Mouse (Mus musculus): Measurements from ENCODE around the gene Cd69.

Cd69 gene

DNA sequence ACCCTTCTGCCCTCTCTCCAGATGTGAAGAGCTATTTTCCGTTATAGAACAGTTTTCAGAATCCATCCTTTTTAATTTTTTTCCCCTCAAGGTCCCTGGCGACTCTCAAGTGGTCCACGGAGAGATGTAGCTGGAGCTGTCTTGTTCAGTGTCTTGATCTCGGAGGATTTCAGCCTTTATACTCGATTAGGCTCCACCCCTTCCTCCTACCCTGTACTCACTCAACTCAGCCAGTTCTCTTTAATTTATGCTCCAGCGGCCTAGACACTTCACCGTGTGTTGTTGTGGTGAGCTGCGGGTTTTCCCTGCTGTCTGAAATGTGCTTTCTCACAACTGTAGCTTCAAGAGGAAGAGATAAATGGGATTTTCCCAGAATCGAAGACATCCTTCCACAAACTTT, at the start of gene Cd69:
Gene Cd69, minus strand, starts transcription at position 217 of the 400 bp plus-strand sequence.
- ATAC-seq (ENCODE audit: insufficient number of reproducible peaks, low FRiP score, low TSS enrichment), result no peak

DNA sequence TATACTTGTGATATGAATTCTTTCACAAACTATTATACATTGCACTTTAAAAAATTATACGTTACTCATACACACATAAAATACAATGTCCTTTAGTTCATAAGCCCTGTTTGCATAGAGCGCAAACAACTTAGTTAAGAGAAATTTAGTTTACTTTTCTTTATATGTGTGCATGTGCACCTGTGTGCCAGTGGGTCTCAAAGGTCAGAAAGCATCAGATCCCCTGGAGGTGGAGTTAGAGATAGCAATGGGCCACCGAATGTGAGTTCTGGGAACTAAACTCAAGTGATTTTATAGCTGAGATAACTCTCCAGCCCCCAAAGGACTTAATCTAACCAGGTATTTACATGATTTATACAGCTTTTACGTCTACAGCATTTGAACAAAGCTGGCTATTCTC, 44.1 kb upstream of the Cd69 start:
- no peak for ATAC-seq (ENCODE audit: insufficient number of reproducible peaks, low FRiP score, low TSS enrichment)

DNA sequence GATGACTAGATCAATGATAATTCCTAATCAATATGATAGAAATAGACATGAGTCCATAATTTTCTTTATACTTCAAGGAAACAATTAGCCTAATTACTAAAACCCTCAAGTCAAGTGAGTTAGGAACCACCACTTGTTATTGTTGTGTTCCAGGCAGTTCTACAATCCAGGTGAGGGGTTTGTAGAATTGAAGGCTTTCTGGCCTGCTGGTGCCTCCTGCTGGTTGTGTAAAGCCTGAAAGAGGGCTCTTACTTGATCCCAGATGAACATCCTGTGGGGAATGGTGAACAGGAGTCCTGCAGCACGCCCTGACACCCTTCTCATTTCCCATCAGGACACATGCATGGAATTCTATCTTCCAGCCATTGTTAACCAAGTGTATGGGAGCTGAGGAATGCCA, 43.2 kb upstream of the Cd69 start:
- no peak for ATAC-seq (ENCODE audit: insufficient number of reproducible peaks, low FRiP score, low TSS enrichment)

DNA sequence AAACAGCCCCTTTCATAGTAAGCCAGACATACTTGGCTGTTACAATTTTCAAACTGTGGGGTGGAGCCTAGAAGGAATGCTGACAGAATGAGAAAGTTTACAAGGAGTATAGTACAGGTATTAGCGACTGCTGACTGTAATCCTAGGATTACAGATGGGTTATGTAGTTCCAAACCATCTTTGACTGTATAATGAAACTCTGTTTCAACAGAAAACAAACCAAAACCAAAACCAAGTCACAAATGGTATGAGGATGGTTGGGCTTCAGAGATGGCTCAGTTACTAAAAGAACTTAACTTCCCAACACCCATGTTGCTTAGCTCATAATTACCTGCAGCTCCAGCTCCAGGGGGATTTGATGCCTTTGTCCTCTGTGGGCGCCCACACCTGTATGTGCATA, 41.2 kb upstream of the Cd69 start:
- ATAC-seq (ENCODE audit: insufficient number of reproducible peaks, low FRiP score, low TSS enrichment), result no peak

DNA sequence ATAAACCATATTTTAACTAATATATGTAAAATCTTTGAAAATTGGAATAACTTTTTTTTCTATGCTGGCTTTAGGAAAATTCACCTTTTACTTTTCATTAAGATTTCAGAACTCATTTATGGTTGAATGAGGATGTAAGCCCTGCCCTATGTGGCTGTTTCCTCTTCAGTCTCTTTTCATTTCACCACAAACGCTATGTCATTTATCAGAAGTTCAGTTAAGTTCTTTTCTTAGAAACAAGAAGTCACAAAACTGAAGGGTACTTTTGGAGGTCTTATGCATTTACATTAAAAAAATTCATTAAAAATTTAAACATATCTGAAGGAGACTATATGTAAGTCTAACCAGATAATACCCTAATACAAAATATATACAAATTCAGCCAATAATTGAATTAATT, 40.5 kb upstream of the Cd69 start:
- no peak for ATAC-seq (ENCODE audit: insufficient number of reproducible peaks, low FRiP score, low TSS enrichment)

DNA sequence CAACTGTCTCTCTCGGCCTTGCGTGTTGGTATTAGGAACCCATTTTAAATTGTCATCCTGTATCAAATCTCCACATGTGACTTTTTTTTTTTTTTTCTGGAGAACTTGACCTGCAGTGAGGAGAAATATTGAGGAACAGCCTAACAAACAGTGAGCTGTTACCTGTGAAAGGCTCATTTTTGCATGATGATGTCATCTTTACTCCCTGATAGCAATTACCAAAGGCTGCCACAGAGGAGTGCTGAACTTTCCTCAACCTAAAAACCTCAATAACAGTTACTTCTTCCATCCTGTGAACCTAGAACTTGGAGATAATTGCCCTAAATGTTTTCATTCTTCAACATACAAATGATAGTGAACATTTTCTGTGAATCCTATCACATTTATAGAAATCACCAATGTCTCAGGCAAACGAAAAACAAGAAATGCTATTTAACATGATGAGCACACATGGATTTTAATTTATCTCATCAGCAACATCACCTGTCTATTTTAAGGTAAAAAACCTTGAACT, 39.5 kb upstream of the Cd69 start:
- ATAC-seq (ENCODE audit: insufficient number of reproducible peaks, low FRiP score, low TSS enrichment), result no peak

DNA sequence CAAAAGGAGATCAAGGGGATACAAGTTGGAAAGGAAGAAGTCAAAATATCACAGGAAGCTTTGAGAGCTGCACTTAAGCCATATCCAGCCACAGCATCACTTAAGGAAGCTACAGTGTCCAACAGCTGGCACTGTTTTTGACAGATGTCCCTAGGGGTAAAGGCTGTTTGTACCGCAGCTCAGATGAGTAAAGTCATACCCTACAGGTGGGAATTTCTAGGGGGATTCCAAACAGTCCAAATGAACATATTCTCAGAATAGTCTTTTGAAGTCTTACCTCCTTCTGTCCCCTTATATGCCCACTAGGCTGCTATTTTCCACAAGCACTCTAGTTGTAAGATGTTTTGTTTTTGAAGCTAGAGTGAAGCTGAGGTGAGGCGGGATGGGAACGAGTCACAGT, 37.3 kb upstream of the Cd69 start:
- no peak for ATAC-seq (ENCODE audit: insufficient number of reproducible peaks, low FRiP score, low TSS enrichment)

DNA sequence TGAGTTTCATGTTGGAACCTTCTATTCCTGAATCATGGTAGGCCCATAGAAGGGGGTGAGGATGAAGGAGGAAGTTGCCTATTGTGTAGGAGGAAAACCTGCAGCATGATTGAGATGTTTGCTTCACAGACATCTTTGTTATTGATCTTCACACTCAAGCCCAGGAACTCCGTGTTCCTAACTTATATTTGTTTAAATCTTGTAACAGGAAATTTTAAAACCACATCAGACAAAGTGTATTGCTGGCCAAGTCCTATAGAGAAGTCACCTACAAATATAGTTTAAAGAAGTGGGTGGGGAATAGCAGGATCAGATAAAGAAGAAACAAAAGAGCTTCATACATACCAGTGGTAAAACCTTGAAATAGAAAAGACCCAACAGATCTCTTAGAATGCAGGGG, 28.9 kb upstream of the Cd69 start:
- no peak for ATAC-seq (ENCODE audit: insufficient number of reproducible peaks, low FRiP score, low TSS enrichment)

DNA sequence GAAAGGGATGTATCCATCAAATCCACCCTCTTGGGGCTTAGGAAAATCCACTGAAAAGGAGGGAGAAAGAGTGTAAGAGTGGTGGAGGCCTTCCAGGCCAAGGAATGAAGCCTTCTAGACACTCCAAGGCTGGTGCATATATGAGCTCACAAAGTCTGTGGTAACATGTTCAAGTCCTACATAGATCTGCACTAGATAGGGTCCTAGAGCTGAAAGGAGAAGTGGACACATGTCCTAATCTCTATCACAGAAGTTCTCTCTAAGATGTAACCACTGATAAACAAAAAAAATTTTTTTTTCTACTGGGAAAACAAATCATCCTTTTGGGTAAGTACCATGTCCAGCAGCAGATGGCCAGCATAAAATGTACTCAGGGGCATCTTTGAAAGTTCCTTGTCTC, 13.5 kb upstream of the Cd69 start:
- no peak for ATAC-seq (ENCODE audit: insufficient number of reproducible peaks, low FRiP score, low TSS enrichment)

DNA sequence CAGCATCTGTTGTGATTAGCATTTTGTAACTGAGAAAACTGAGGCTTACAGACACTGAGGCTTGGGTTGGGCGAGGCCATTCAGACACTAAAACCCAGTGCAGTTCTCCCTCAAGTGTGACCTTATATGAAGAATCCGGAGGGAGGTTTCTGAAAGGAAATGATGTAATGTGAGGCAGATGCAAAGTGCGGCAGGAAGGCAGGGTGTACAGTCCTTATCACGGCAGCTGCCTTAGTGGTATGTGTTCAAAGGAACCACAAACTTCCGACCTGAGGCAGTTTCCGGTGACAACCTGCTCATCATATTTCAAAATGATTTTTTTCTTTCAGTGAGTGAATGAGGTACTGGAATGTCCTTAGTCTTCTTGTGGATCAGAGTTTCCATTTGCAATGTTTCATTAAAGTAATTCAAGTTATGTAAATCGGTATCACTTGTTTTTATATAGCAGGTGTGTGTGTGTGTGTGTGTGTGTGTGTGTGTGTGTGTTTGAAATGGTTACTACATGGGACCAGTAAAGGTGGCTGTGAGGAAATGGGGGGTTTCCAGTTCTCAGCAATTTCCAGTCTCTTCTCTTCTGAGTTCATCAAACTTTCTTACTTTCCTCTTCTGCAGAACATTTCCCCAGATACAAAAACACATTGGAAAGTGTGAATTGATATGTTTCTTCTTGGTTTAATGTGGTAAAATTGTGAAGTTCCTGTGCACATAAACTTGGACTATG, 9.3 kb upstream of the Cd69 start:
- ATAC-seq (ENCODE audit: insufficient number of reproducible peaks, low FRiP score, low TSS enrichment), result no peak

DNA sequence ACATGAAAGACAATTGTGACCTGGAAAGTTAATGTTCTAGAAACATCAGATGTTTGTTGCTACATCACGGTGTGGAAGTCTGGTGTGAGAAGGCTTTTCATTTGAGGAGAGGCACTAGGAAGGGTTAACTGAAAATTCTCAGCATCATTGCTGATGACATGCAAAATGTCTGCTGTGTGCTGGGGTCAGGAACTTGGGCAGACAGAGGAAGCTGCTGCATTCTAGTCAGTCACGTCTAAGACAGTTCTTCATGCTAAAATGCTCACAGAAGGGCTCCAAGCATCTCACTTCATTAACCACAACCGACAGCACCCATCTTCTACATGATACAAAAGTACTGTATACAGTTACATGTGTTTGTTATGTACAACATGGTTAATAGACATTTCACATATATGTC, 8.0 kb upstream of the Cd69 start:
- ATAC-seq (ENCODE audit: insufficient number of reproducible peaks, low FRiP score, low TSS enrichment), result no peak

DNA sequence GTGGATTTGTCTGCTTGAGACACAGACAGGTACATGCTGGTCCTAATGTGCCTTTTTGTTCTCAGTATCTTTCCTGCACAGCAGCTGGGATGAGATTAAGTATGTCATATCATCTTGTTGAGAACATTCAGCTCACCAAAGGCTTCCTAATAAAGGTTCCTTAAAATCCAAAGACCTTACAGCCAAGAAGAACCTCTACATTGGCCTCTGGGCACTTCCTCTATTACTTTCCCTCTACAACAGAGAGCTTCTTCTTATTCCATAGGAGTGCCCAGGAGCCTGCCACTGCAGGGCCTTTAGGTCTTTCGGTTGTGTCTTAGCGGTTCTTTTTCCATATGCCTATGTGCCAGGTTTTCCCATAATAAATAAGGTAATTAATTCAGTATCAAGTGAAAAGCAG, 1.2 kb upstream of the Cd69 start:
- no peak for ATAC-seq (ENCODE audit: insufficient number of reproducible peaks, low FRiP score, low TSS enrichment)

DNA sequence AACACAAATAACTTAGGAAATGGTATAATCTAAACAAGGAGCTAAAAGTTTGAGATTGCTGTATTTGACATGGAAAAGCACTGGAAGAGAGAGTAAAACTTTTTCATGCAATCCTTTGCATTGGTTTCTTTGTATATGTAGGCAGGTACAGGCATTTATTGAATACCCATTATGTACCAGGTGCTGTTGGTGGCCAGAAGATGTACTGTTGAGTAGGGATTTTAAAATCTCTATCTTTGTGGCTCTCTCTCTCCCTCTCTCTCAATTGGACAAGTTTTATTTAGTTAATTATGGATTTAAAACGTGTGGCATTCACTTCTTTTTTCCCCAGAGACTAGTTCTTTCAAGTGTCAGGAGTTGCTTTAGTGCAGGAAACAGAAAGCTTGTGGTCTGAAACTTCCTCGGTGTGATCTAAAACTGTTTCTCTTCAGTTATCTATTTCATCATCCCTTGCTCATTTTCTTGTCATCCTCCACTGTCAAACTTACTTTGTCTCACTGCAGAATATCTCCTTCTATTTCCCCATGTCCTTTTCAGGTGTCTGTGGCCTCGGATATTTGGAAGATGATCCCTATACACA, 478 bp upstream of the Cd69 start:
- no peak for ATAC-seq (ENCODE audit: insufficient number of reproducible peaks, low FRiP score, low TSS enrichment)

DNA sequence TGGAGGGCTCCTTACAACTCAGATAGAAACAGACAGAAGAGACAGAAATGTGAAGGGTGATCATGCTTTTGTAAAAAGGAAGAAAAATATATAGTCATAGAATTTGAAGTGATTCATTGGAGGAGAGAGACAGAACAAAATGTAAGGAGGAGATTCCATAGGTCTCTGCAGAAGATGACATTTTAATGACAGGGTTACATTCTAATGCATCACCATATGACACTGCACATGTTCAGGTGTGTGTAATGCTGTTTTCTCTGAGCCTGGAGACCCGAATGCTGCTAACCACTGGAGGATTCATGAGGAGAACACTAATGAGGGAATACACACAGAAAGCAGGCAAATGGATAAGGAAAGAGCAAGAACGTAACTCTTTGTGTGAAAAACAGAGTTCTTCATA, 760 bp downstream of the Cd69 start:
- no peak for ATAC-seq (ENCODE audit: insufficient number of reproducible peaks, low FRiP score, low TSS enrichment)

DNA sequence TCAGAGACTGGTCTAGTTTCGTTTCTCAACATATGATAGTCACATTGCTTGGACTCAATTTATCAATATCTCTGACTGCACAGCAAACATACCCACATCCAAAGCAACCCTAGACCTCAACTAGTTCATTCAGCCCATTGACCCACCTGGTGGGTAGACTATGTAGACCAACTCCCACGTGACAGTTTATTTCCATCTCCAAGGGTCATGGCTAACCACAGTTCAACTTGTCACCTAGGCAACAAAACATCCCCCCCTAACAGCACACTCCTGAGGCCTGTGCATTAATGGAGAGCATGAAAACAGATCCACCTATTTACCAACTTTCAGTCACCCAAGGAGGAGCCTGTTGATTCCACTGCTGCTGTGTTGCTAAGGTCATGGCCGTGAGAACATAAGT, 1.6 kb downstream of the Cd69 start:
- ATAC-seq (ENCODE audit: insufficient number of reproducible peaks, low FRiP score, low TSS enrichment), result no peak

DNA sequence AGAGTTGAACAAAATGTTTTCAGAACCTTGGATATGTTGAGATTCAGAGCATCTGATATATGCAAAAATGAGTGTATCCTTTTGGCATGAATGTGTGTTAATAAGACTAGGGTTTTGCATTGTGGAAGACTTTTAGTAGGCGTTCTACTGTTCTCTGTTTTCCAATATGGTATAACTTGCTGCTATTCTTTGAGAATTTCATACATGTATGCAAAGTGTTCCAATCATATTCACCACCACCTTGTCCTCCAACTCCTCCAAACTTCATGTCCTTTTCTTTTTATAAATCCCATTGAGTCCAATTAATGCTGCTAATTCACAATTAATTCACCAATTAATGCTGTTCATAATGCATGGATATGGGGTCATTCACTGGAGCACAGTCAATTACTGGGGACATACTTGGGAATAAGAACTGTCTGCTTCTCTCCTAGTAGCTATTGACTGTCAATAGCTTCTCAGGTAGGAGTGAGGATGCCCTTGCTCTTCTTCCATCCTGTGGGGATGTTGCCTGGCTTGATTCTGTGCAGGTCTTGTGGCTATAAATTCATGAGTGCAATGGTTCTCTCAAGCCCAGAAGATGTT, 8.7 kb downstream of the Cd69 start:
- no peak for ATAC-seq (ENCODE audit: insufficient number of reproducible peaks, low FRiP score, low TSS enrichment)

DNA sequence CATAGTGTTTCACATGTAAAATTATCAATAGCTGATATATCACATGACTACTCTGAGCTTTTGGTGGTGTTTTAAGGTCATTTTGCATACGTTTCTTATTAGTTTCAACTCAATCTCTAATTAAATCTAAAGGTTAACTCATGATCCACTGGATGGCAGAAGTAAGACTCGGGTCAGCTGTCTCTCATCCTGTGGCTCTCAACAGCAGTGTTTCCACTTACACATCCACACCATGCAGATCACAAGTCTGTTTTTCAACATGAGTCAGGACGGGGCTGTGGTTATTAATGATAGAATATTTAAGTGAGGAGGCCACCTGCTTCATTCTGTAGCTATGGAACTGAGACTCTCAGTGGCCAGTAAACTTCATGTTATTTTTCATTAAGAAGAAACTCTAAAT, 9.4 kb downstream of the Cd69 start:
- no peak for ATAC-seq (ENCODE audit: insufficient number of reproducible peaks, low FRiP score, low TSS enrichment)

DNA sequence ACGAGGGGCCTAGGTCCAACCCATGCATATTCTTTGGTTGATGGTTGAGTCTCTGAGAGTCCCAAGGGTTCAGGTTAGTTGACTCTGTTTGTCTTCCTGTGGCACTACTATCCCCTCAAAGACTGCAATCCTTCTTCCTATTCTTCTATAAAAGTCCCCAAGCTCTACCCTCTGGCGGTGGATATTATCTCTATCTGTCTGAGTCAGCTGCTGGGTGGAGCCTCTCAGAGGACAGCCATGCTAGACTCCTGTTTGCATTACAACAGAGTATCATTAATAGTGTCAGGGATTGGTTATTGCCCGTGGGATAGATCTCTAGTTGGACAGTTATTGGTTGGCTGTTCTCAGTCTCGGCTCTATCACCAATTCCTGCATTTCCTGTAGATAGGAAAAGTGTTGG, 14.3 kb downstream of the Cd69 start:
- ATAC-seq (ENCODE audit: insufficient number of reproducible peaks, low FRiP score, low TSS enrichment), result no peak

DNA sequence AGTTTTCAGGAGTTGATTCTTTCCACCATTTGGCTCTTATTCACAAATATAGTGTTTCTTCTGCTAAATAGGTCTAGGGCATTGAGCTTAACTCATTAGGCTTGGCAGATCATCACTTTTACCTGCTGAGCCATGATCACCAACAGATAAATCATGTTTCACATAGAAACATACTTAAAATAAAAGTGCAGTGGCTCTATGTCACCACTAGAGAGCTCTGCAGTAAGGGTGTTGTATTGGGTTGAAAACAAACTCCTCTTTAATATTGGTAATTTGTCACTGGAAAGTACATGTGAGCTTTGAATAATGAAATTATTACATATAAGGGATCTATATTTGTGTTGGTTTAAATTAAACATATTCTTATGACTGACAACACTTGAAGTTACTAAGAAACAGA, 15.2 kb downstream of the Cd69 start:
- ATAC-seq (ENCODE audit: insufficient number of reproducible peaks, low FRiP score, low TSS enrichment), result no peak

DNA sequence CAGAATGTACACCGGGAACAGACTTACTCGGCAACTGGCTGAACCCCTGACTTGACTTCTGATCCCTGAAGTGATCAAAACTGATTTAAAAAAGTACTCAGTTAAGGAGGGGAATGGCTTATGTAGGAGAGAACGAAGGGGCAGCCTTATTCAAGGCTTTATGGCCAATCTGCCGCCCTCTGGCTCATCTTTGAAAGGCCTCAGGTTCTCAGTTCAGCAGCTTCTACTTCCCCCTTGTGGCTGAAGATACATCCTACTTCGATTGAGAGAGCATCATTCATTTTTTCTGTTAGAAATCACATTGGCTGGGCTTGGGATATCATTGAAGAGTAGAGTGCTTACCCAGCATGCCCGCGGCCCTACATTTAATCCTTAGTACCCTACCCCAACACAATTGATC, 19.2 kb downstream of the Cd69 start:
- no peak for ATAC-seq (ENCODE audit: insufficient number of reproducible peaks, low FRiP score, low TSS enrichment)

DNA sequence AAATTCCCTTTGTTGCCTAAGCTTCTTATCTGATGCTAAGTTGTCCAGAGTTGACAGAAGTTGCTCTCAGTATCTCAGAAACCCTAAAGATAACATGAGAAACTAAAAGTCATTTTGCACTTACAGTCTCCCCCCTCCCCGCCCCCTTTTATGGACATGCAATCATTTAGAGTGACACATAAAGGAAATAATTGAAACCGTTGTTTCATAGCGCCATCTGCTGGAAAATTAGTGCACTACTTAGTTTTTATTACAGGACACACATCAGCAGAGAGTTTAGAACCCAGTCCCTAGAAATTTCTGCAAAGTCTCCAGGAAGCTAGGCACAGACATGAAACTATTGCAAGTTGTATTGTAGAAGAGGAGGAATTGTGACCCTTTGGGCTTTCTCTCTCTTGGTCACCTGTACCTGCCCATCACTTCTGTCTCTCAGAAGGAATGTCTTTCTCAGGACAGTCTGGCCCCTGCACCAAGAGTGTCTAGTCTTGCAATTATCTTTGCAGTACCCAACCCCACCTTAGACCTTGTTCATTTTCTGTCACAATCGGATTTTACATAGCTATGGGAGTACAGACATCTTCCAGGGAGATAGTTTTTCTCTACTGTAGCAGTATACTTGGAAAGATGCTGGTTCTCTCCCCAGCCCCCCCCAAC, 20.2 kb downstream of the Cd69 start:
- 0 out of 2 replicates have a peak, but pooled peaks have one; percentile 36 for ATAC-seq (ENCODE audit: insufficient number of reproducible peaks, low FRiP score, low TSS enrichment)

Measured in cerebellum, adult (tissue).